Comparison of ENCODE assay signal across 22 mouse cellular contexts in the genomic region with DNA sequence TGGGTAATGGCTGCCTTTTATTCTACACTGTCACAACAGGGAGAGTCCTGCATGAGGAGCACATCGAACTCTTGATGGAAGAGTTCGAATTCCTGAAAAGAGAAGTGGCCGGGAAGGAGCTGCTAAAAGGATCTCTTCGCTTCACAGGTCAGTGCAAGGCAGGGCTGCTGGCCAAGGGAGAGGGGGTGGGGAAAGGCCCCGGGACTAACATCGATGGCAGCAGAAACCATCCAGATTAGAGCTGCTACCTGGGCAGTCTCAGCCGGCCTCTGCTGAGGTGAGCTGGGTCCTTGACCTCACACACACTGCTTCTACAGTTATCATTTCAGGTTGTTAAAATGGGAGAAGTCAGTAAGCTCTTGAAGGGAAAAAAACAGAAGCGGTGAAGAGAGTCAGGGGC.
"Had no signal": no experiment of that assay in that cellular context is flagged by ENCODE, and none has a peak within 500 bp of the region (broad histone marks: within the 10 kb centered on the region; RNA-seq: fewer than 3 reads in every experiment).

No protein-coding gene starts in this region.

- H3K9ac ChIP-seq: forebrain, embryonic 15.5 days; forebrain, postnatal 0 days; heart, embryonic 13.5 days; heart, embryonic 15.5 days; hindbrain, embryonic 12.5 days; hindbrain, embryonic 15.5 days; limb, embryonic 13.5 days; limb, embryonic 15.5 days; liver, embryonic 12.5 days; liver, embryonic 14.5 days had no signal

- H3K9me3 ChIP-seq: forebrain, embryonic 15.5 days; heart, embryonic 10.5 days; heart, embryonic 13.5 days; heart, embryonic 15.5 days; hindbrain, embryonic 12.5 days; hindbrain, embryonic 15.5 days; limb, embryonic 13.5 days; limb, embryonic 15.5 days; liver, embryonic 12.5 days had no signal

- H3K4me1 ChIP-seq: forebrain, embryonic 15.5 days; heart, embryonic 10.5 days; heart, embryonic 13.5 days; heart, embryonic 15.5 days; hindbrain, embryonic 12.5 days; hindbrain, embryonic 15.5 days; limb, embryonic 13.5 days; limb, embryonic 15.5 days; liver, embryonic 12.5 days had no signal

- DNase-seq: forebrain, postnatal 0 days; gastrocnemius, postnatal 14 days; gastrocnemius, postnatal 36 days; heart, adult 18-20 months; heart, postnatal 14 days; heart, postnatal 36 days; layer of hippocampus, adult 9-11 months; layer of hippocampus, postnatal 36 days; left cerebral cortex, postnatal 4 days; lung, adult 18-20 months had no signal

- H3K27ac ChIP-seq: forebrain, embryonic 15.5 days; heart, embryonic 10.5 days; heart, embryonic 13.5 days; heart, embryonic 15.5 days; hindbrain, embryonic 12.5 days; hindbrain, embryonic 15.5 days; hindbrain, postnatal 0 days; limb, embryonic 13.5 days; limb, embryonic 15.5 days; liver, embryonic 12.5 days; liver, embryonic 14.5 days had no signal

- H3K36me3 ChIP-seq: heart, embryonic 15.5 days; hindbrain, embryonic 12.5 days; hindbrain, embryonic 15.5 days had no signal

- ATAC-seq: forebrain, embryonic 15.5 days; forebrain, postnatal 0 days; hindbrain, postnatal 0 days; intestine, embryonic 16.5 days; liver, embryonic 12.5 days had no signal

- H3K27me3 ChIP-seq: forebrain, embryonic 15.5 days; heart, embryonic 13.5 days; heart, embryonic 15.5 days; hindbrain, embryonic 12.5 days; hindbrain, embryonic 15.5 days; limb, embryonic 13.5 days; limb, embryonic 15.5 days; liver, embryonic 12.5 days had no signal

- H3K4me2 ChIP-seq: forebrain, embryonic 15.5 days; heart, embryonic 13.5 days; heart, embryonic 15.5 days; hindbrain, embryonic 12.5 days; hindbrain, embryonic 15.5 days; limb, embryonic 13.5 days; limb, embryonic 15.5 days; liver, embryonic 12.5 days had no signal

- H3K4me3 ChIP-seq: forebrain, embryonic 15.5 days; heart, embryonic 10.5 days; heart, embryonic 13.5 days; heart, embryonic 15.5 days; hindbrain, embryonic 12.5 days; hindbrain, embryonic 15.5 days; limb, embryonic 13.5 days; limb, embryonic 15.5 days; liver, embryonic 12.5 days had no signal
